Mouse (Mus musculus) gastrocnemius, postnatal 10 days (tissue): ENCODE data around the gene Gid8. TPM values are rescaled to one million over a fixed set of nuclear protein-coding genes. Genes with fewer than 3 reads are reported as not detected.

ENCODE experiments used
- DNase-seq: peaks from one replicate; pipeline ENCODE4 v3.0.0; 2021; ENCODE audit warnings: mixed read lengths
- total RNA-seq, 2 experiments: library from RNA; stranded (reverse); gene quantifications; 2 replicates each; pipeline ENCODE4 v1.2.3; 2021

The Gid8 gene
- total RNA-seq, 2 experiments from 2014 or later, result 50.4 to 51.6 TPM

GRCm38 (mm10) chr2:180748904-180749303, 39.0 kb downstream of the Gid8 start:
- no peak for DNase-seq

- no peak for DNase-seq
Observed at GRCm38 (mm10) chr2:180754976-180755688, 45.2 kb downstream of the Gid8 start.

GRCm38 (mm10) chr2:180755896-180756295, 46.0 kb downstream of the Gid8 start:
- peak; percentile 65 for DNase-seq

GRCm38 (mm10) chr2:180756786-180757185, 46.9 kb downstream of the Gid8 start:
- DNase-seq, result no peak

GRCm38 (mm10) chr2:180758513-180759263, 48.8 kb downstream of the Gid8 start:
- no peak for DNase-seq

- DNase-seq, result no peak
Observed at GRCm38 (mm10) chr2:180764986-180765385, 55.1 kb downstream of the Gid8 start.

GRCm38 (mm10) chr2:180765713-180766112, 55.8 kb downstream of the Gid8 start:
- DNase-seq, result no peak

Other genes with a start within 250 kb of the Gid8 start
- under 1 TPM; 0.14 TPM for gene Ntsr1, start 210.1 kb upstream of the Gid8 start, total RNA-seq
- gene Mrgbp, start 128.8 kb upstream of the Gid8 start, total RNA-seq, result 10 to 100 TPM in 1 of 2 experiments, 1 to 10 TPM in 1; 7.5 to 10.4 TPM
- 10 to 100 TPM; 27.9 to 32.2 TPM for gene Ogfr, start 120.9 kb upstream of the Gid8 start, total RNA-seq
- 1 to 10 TPM; 1.0 to 1.4 TPM for gene Col9a3, start 112.3 kb upstream of the Gid8 start, total RNA-seq
- gene Tcfl5, start 67.4 kb upstream of the Gid8 start, total RNA-seq, result under 1 TPM; 0.28 to 0.41 TPM
- 10 to 100 TPM; 21.4 to 32.2 TPM for gene Dido1, start 118 bp upstream of the Gid8 start, total RNA-seq
- 1 to 10 TPM in 1 of 2 experiments, under 1 TPM in 1; 0.52 to 1.8 TPM for gene Slc17a9, start 15.1 kb downstream of the Gid8 start, total RNA-seq
- gene Bhlhe23, start 66.8 kb downstream of the Gid8 start, total RNA-seq, result not detected
- gene Ythdf1, start 210.8 kb downstream of the Gid8 start, total RNA-seq, result 10 to 100 TPM; 34.3 to 38.9 TPM
- gene Birc7, start 218.9 kb downstream of the Gid8 start, total RNA-seq, result not detected
- gene Nkain4, start 244.6 kb downstream of the Gid8 start, total RNA-seq, result 1 to 10 TPM; 1.4 to 2.2 TPM